Mouse (Mus musculus): ENCODE measurements around the gene Mdga2. TPM values are rescaled to one million over a fixed set of nuclear protein-coding genes. Genes with fewer than 3 reads are reported as not detected.

Gene Mdga2
- polyA plus RNA-seq, 1 experiment from 2014 or later = 14.0 TPM

GRCm38 (mm10) chr12:67035509-67036261, 186.7 kb downstream of the Mdga2 start:
- H3K36me3 ChIP-seq = no peaks in the 10 kb centered on the region
- WGBS = 83% methylated on average over 15 of the region's 15 CpGs
- H3K4me3 ChIP-seq = no peak overlapping the region
- H3K9me3 ChIP-seq (replicated peaks) = no peaks in the 10 kb centered on the region
- ATAC-seq (ENCODE audit: low FRiP score) = no peak
- H3K4me1 ChIP-seq = no peaks in the 10 kb centered on the region
- H3K4me2 ChIP-seq (replicated peaks) = no peak overlapping the region
- H3K9ac ChIP-seq = no peak overlapping the region
- H3K27me3 ChIP-seq = no peaks in the 10 kb centered on the region
- no peak overlapping the region for H3K27ac ChIP-seq

- Histone ChIP-seq H3K4me1 (no peaks in the 10 kb centered on the region), H3K4me2 (replicated peaks) (no peak overlapping the region), H3K27ac (no peak overlapping the region), H3K27me3 (no peaks in the 10 kb centered on the region), H3K4me3 (no peak overlapping the region), H3K36me3 (no peaks in the 10 kb centered on the region), H3K9ac (no peak overlapping the region), H3K9me3 (replicated peaks) (no peaks in the 10 kb centered on the region)
- 98% methylated on average over 3 of the region's 3 CpGs for WGBS
- no peak for ATAC-seq (ENCODE audit: low FRiP score)
Measured at GRCm38 (mm10) chr12:67017192-67017591, 205.2 kb downstream of the Mdga2 start.

GRCm38 (mm10) chr12:67011368-67011767, 211.0 kb downstream of the Mdga2 start:
- H3K9me3 ChIP-seq (replicated peaks) = no peaks in the 10 kb centered on the region
- no peaks in the 10 kb centered on the region for H3K4me1 ChIP-seq
- no peak overlapping the region for H3K9ac ChIP-seq
- H3K4me3 ChIP-seq = no peak overlapping the region
- no peak overlapping the region for H3K4me2 ChIP-seq (replicated peaks)
- H3K36me3 ChIP-seq = no peaks in the 10 kb centered on the region
- no peak for ATAC-seq (ENCODE audit: low FRiP score)
- 79% methylated on average over 4 of the region's 4 CpGs for WGBS
- H3K27ac ChIP-seq = no peak overlapping the region
- H3K27me3 ChIP-seq = no peaks in the 10 kb centered on the region

GRCm38 (mm10) chr12:67010318-67010717, 212.0 kb downstream of the Mdga2 start:
- no peak for ATAC-seq (ENCODE audit: low FRiP score)
- no peaks in the 10 kb centered on the region for H3K36me3 ChIP-seq
- no peaks in the 10 kb centered on the region for H3K4me1 ChIP-seq
- H3K4me3 ChIP-seq = no peak overlapping the region
- H3K27ac ChIP-seq = no peak overlapping the region
- WGBS = 94% methylated on average over 4 of the region's 4 CpGs
- no peaks in the 10 kb centered on the region for H3K27me3 ChIP-seq
- no peaks in the 10 kb centered on the region for H3K9me3 ChIP-seq (replicated peaks)
- no peak overlapping the region for H3K9ac ChIP-seq
- no peak overlapping the region for H3K4me2 ChIP-seq (replicated peaks)

- Histone ChIP-seq H3K4me3 (no peak overlapping the region), H3K36me3 (no peaks in the 10 kb centered on the region), H3K9ac (no peak overlapping the region), H3K9me3 (replicated peaks) (no peaks in the 10 kb centered on the region), H3K4me2 (replicated peaks) (no peak overlapping the region), H3K4me1 (no peaks in the 10 kb centered on the region), H3K27ac (no peak overlapping the region), H3K27me3 (no peaks in the 10 kb centered on the region)
- no peak for ATAC-seq (ENCODE audit: low FRiP score)
- WGBS = 81% methylated on average over 3 of the region's 3 CpGs
Measured at GRCm38 (mm10) chr12:67009191-67009590, 213.2 kb downstream of the Mdga2 start.

GRCm38 (mm10) chr12:66954129-66954528, 268.2 kb downstream of the Mdga2 start:
- Histone ChIP-seq H3K4me1 (no peaks in the 10 kb centered on the region), H3K9ac (no peak overlapping the region), H3K27ac (no peak overlapping the region), H3K27me3 (no peaks in the 10 kb centered on the region), H3K4me3 (no peak overlapping the region), H3K36me3 (no peaks in the 10 kb centered on the region), H3K9me3 (replicated peaks) (no peaks in the 10 kb centered on the region), H3K4me2 (replicated peaks) (no peak overlapping the region)
- no peak for ATAC-seq (ENCODE audit: low FRiP score)
- 72% methylated on average over 3 of the region's 3 CpGs for WGBS

GRCm38 (mm10) chr12:66915741-66916140, 306.6 kb downstream of the Mdga2 start:
- 88% methylated on average over 5 of the region's 5 CpGs for WGBS
- ATAC-seq (ENCODE audit: low FRiP score) = no peak
- Histone ChIP-seq H3K27ac (no peak overlapping the region), H3K9ac (no peak overlapping the region), H3K4me3 (no peak overlapping the region), H3K9me3 (replicated peaks) (no peaks in the 10 kb centered on the region), H3K36me3 (no peaks in the 10 kb centered on the region), H3K4me2 (replicated peaks) (no peak overlapping the region), H3K4me1 (no peaks in the 10 kb centered on the region), H3K27me3 (no peaks in the 10 kb centered on the region)

GRCm38 (mm10) chr12:66899366-66899765, 323.0 kb downstream of the Mdga2 start:
- H3K36me3 ChIP-seq = no peaks in the 10 kb centered on the region
- no peak overlapping the region for H3K4me2 ChIP-seq (replicated peaks)
- no peaks in the 10 kb centered on the region for H3K27me3 ChIP-seq
- H3K9ac ChIP-seq = no peak overlapping the region
- 87% methylated on average over 4 of the region's 4 CpGs for WGBS
- ATAC-seq (ENCODE audit: low FRiP score) = no peak
- no peaks in the 10 kb centered on the region for H3K9me3 ChIP-seq (replicated peaks)
- no peak overlapping the region for H3K4me3 ChIP-seq
- H3K27ac ChIP-seq = no peak overlapping the region
- H3K4me1 ChIP-seq = no peaks in the 10 kb centered on the region

- Histone ChIP-seq H3K9ac (no peak overlapping the region), H3K27me3 (no peaks in the 10 kb centered on the region), H3K4me2 (replicated peaks) (no peak overlapping the region), H3K4me3 (no peak overlapping the region), H3K9me3 (replicated peaks) (no peaks in the 10 kb centered on the region), H3K27ac (no peak overlapping the region), H3K36me3 (no peaks in the 10 kb centered on the region), H3K4me1 (no peaks in the 10 kb centered on the region)
- no peak for ATAC-seq (ENCODE audit: low FRiP score)
- 94% methylated on average over 3 of the region's 3 CpGs for WGBS
Measured at GRCm38 (mm10) chr12:66896790-66897189, 325.6 kb downstream of the Mdga2 start.

GRCm38 (mm10) chr12:66890296-66890695, 332.1 kb downstream of the Mdga2 start:
- no peak overlapping the region for H3K4me2 ChIP-seq (replicated peaks)
- no peaks in the 10 kb centered on the region for H3K9me3 ChIP-seq (replicated peaks)
- WGBS = 81% methylated on average over 3 of the region's 3 CpGs
- peaks cover 2% of the 10 kb centered on the region; the same call in 1 of the 2 replicates for H3K4me1 ChIP-seq
- H3K27me3 ChIP-seq = no peaks in the 10 kb centered on the region
- H3K36me3 ChIP-seq = no peaks in the 10 kb centered on the region
- ATAC-seq (ENCODE audit: low FRiP score) = no peak
- H3K27ac ChIP-seq = no peak overlapping the region
- no peak overlapping the region for H3K4me3 ChIP-seq
- H3K9ac ChIP-seq = no peak overlapping the region

GRCm38 (mm10) chr12:66889276-66889675, 333.1 kb downstream of the Mdga2 start:
- no peak overlapping the region for H3K4me3 ChIP-seq
- H3K4me2 ChIP-seq (replicated peaks) = no peak overlapping the region
- peaks cover 2% of the 10 kb centered on the region; the same call in 1 of the 2 replicates for H3K4me1 ChIP-seq
- H3K27ac ChIP-seq = no peak overlapping the region
- no peaks in the 10 kb centered on the region for H3K36me3 ChIP-seq
- ATAC-seq (ENCODE audit: low FRiP score) = no peak
- 70% methylated on average over 3 of the region's 3 CpGs for WGBS
- H3K27me3 ChIP-seq = no peaks in the 10 kb centered on the region
- no peaks in the 10 kb centered on the region for H3K9me3 ChIP-seq (replicated peaks)
- no peak overlapping the region for H3K9ac ChIP-seq

GRCm38 (mm10) chr12:66888636-66889035, 333.7 kb downstream of the Mdga2 start:
- no peak overlapping the region for H3K4me2 ChIP-seq (replicated peaks)
- H3K27me3 ChIP-seq = no peaks in the 10 kb centered on the region
- no peaks in the 10 kb centered on the region for H3K9me3 ChIP-seq (replicated peaks)
- no peak overlapping the region for H3K9ac ChIP-seq
- H3K27ac ChIP-seq = no peak overlapping the region
- ATAC-seq (ENCODE audit: low FRiP score) = no peak; the same call in 1 of the 2 replicates
- H3K4me1 ChIP-seq = peaks cover 2% of the 10 kb centered on the region; the same call in 1 of the 2 replicates
- H3K4me3 ChIP-seq = no peak overlapping the region
- no peaks in the 10 kb centered on the region for H3K36me3 ChIP-seq
- 52% methylated on average over 1 of the region's 1 CpGs for WGBS

GRCm38 (mm10) chr12:66866199-66866598, 356.1 kb downstream of the Mdga2 start:
- no peak overlapping the region for H3K27ac ChIP-seq
- WGBS = 88% methylated on average over 3 of the region's 3 CpGs
- no peak overlapping the region for H3K4me2 ChIP-seq (replicated peaks)
- H3K9me3 ChIP-seq (replicated peaks) = no peaks in the 10 kb centered on the region
- H3K36me3 ChIP-seq = no peaks in the 10 kb centered on the region
- H3K9ac ChIP-seq = no peak overlapping the region
- no peak for ATAC-seq (ENCODE audit: low FRiP score)
- H3K27me3 ChIP-seq = no peaks in the 10 kb centered on the region
- H3K4me3 ChIP-seq = no peak overlapping the region
- H3K4me1 ChIP-seq = no peaks in the 10 kb centered on the region

Measured in hindbrain, embryonic 12.5 days (tissue).